Mouse (Mus musculus) erythroblast, embryonic 14.5 days (primary cell): ENCODE measurements at regions not wholly inside any gene's neighbourhood (a gene's known extent, or its start where the extent isn't known, plus 50 kb on each side); places are given as distances from the start of the nearest gene placed in this dataset.

Experiments
- GATA1 ChIP-seq: IDR thresholded peaks from 2 replicates; pipeline ENCODE4 v1.6.1; 2012; ENCODE audit warnings: low read length, inconsistent platforms, mixed read lengths
- TAL1 ChIP-seq: IDR thresholded peaks from 3 replicates; pipeline ENCODE4 v1.6.1; 2012; ENCODE audit warnings: low read length, inconsistent platforms, mixed read lengths

DNA sequence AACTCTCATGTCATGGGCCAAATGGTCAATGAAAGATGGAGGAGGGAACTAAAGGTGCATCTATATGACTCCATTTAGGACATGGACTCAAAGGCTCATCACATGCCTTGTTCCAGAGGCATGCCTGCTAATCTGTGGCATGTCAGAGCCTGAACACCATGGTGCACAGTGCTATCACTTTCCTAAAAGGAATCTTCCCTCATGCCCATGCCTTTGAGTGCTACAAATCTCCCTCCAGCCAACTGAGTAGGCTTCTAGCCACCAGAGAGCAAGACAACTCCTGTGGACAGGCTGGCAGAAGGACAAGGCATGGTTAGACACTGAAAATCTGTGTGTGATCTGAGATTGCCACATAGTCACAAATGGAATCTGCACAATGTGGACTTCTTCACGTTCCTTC, 223.7 kb upstream of the Pik3r1 start:
- TF ChIP-seq GATA1, result no peak
- TF ChIP-seq TAL1, result no peak
